Mouse (Mus musculus) ES-E14 (cell line): ENCODE measurements at regions not wholly inside any gene's neighbourhood (a gene's known extent, or its start where the extent isn't known, plus 50 kb on each side); places are given as distances from the start of the nearest gene placed in this dataset.

ENCODE experiments used
- CHD2 ChIP-seq: IDR thresholded peaks from 2 replicates; pipeline ENCODE4 v1.6.1; 2014; ENCODE audit warnings: mild to moderate bottlenecking, low read depth, low read length, inconsistent platforms
- MAFK ChIP-seq: IDR thresholded peaks from 2 replicates; pipeline ENCODE4 v1.6.1; 2014; ENCODE audit warnings: mild to moderate bottlenecking, low read depth, low read length, inconsistent platforms; ENCODE audit not compliant: insufficient read depth
- ZC3H11A ChIP-seq: IDR thresholded peaks from 2 replicates; pipeline ENCODE4 v1.6.1; 2012; ENCODE audit warnings: low read depth, mild to moderate bottlenecking, inconsistent platforms, low read length, borderline replicate concordance
- ZNF384 ChIP-seq: IDR thresholded peaks from 2 replicates; pipeline ENCODE4 v1.6.1; 2012; ENCODE audit warnings: low read depth, low read length, inconsistent platforms

- TF ChIP-seq MAFK = no peak
- TF ChIP-seq ZNF384 = no peak
- TF ChIP-seq CHD2 = no peak
- no peak for TF ChIP-seq ZC3H11A
Observed at GRCm38 (mm10) chr19:27022917-27023316, 137.2 kb downstream of the Gm815 start.
